Mouse (Mus musculus) G1E (cell line): ENCODE data around the gene Arl4d.

Source experiments
- CTCF ChIP-seq: IDR thresholded peaks from 2 replicates; pipeline ENCODE4 v1.5.1; 2012; ENCODE audit warnings: low read depth, low read length, inconsistent platforms, mixed read lengths
- GATA1 ChIP-seq: IDR thresholded peaks from 2 replicates; pipeline ENCODE4 v1.6.1; 2012; ENCODE audit warnings: borderline replicate concordance, low read length, inconsistent platforms, mixed read lengths
- TAL1 ChIP-seq: conservative IDR thresholded peaks from 2 replicates; pipeline ENCODE4 v1.6.1; 2012; ENCODE audit warnings: low read depth, low read length, inconsistent platforms, mixed read lengths

DNA sequence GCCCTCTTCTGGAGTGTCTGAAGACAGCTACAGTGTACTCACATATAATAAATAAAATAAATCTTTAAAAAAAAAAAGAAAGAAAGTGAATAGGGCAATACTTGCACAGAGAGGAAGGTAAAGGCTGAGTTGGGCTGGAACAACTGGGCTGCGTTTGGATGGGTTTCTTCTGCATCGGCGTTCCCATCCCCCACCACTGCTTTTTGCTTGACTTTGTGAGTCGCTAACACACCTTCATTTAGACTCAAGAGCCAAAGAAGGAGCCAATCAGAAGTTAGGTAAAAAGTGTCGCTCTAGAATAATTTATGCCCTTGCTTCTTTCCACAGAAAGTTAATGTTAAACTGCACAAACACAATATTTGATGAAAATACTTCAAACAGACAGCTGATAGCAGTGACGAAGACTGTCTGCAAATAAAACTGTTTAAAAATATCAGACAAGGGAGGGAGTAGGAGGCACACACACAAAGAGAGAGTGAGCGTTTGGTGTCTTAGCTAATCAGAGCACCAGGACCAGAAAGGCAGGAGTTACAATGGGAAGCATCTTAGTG, 17.1 kb downstream of the Arl4d start:
- no peak for TF ChIP-seq CTCF
- TF ChIP-seq GATA1 = no peak
- TF ChIP-seq TAL1 = no peak
